Mouse (Mus musculus) limb, embryonic 12.5 days (tissue): ENCODE results near the gene Foxd1. TPM values are rescaled to one million over a fixed set of nuclear protein-coding genes. Genes with fewer than 3 reads are reported as not detected.

Experiments used
- ATAC-seq: fragments of 200-750 bp; cut with Nextera tagmentation; 2 replicates; pipeline ENCODE4 v1.8.0; 2017; ENCODE audit warnings: low read depth, moderate TSS enrichment; ENCODE audit not compliant: insufficient number of reproducible peaks, insufficient read depth, low FRiP score, low TSS enrichment
- H3K27ac ChIP-seq: fragments of 300-500 bp; sonication (generic); 2 replicates; pipeline ENCODE4 v1.5.1; 2016; ENCODE audit warnings: mild to moderate bottlenecking, moderate library complexity
- H3K27me3 ChIP-seq: fragments of 300-500 bp; sonication (generic); 2 replicates; pipeline ENCODE4 v1.6.1; 2016; ENCODE audit warnings: mild to moderate bottlenecking, moderate library complexity
- H3K36me3 ChIP-seq: fragments of 300-500 bp; sonication (generic); 2 replicates; pipeline ENCODE4 v1.6.1; 2016; ENCODE audit warnings: mild to moderate bottlenecking, moderate library complexity
- H3K4me1 ChIP-seq: fragments of 300-500 bp; sonication (generic); replicated peaks from 2 replicates; pipeline ENCODE4 v1.6.1; 2016
- H3K4me2 ChIP-seq: fragments of 300-500 bp; sonication (generic); 2 replicates; pipeline ENCODE4 v1.6.1; 2016; ENCODE audit warnings: mild to moderate bottlenecking, moderate library complexity
- H3K4me3 ChIP-seq: fragments of 300-500 bp; sonication (generic); replicated peaks from 2 replicates; pipeline ENCODE4 v1.5.1; 2016; ENCODE audit warnings: mild to moderate bottlenecking
- H3K9ac ChIP-seq: fragments of 300-500 bp; sonication (generic); replicated peaks from 2 replicates; pipeline ENCODE4 v1.6.1; 2016; ENCODE audit warnings: mild to moderate bottlenecking, moderate library complexity
- H3K9me3 ChIP-seq: fragments of 300-500 bp; sonication (generic); 2 replicates; pipeline ENCODE4 v1.6.1; 2016; ENCODE audit warnings: mild to moderate bottlenecking, moderate library complexity
- WGBS: fragments of 180-500 bp; shearing (Covaris S2); methylation state at CpG from one replicate; pipeline ENCODE4 v1.1.7; 2016; 5-methylcytosine and 5-hydroxymethylcytosine counted together
- polyA plus RNA-seq: library from polyadenylated mRNA; unstranded; fragments of >200 nt; fragmentation: Nextera tagmentation; extraction: Ambion mirVana; gene quantifications from 2 replicates; pipeline ENCODE4 v1.2.1, GENCODE M21; 2016

Foxd1 gene
- polyA plus RNA-seq, 1 experiment from 2014 or later, result 0.25 TPM

GRCm38 (mm10) chr13:98317246-98317677, 36.8 kb upstream of the Foxd1 start:
- WGBS, result 2% methylated on average over 16 of the region's 16 CpGs
- Histone ChIP-seq H3K4me3 (peak overlapping the region; percentile 100), H3K27ac (peak overlapping the region; percentile 96), H3K36me3 (peaks cover 25% of the 10 kb centered on the region), H3K4me2 (peak overlapping the region; percentile 76), H3K9ac (peak overlapping the region; percentile 99), H3K9me3 (no peaks in the 10 kb centered on the region), H3K27me3 (no peaks in the 10 kb centered on the region), H3K4me1 (peaks cover 14% of the 10 kb centered on the region)
- ATAC-seq, result no peak

- H3K4me3 ChIP-seq, result no peak overlapping the region
- peaks cover 14% of the 10 kb centered on the region for H3K4me1 ChIP-seq
- no peaks in the 10 kb centered on the region for H3K9me3 ChIP-seq
- H3K36me3 ChIP-seq, result peaks cover 18% of the 10 kb centered on the region
- H3K9ac ChIP-seq, result no peak overlapping the region
- peak overlapping the region; percentile 76; the same call in 1 of the 2 replicates for H3K4me2 ChIP-seq
- no peak for ATAC-seq
- H3K27ac ChIP-seq, result no peak overlapping the region
- 92% methylated on average over 6 of the region's 6 CpGs for WGBS
- no peaks in the 10 kb centered on the region for H3K27me3 ChIP-seq
Measured at GRCm38 (mm10) chr13:98317911-98318310, 36.1 kb upstream of the Foxd1 start.

GRCm38 (mm10) chr13:98325034-98325433, 29.0 kb upstream of the Foxd1 start:
- Histone ChIP-seq H3K9ac (no peak overlapping the region), H3K27me3 (no peaks in the 10 kb centered on the region), H3K27ac (no peak overlapping the region), H3K4me1 (peaks cover 5% of the 10 kb centered on the region; the same call in 1 of the 2 replicates), H3K4me2 (no peak overlapping the region), H3K36me3 (no peaks in the 10 kb centered on the region), H3K9me3 (no peaks in the 10 kb centered on the region), H3K4me3 (no peak overlapping the region)
- ATAC-seq, result 0 out of 2 replicates have a peak, but pooled peaks have one; percentile 42
- whole genome bisulfite sequencing, result 33% methylated on average over 11 of the region's 11 CpGs

GRCm38 (mm10) chr13:98332106-98332505, 21.9 kb upstream of the Foxd1 start:
- no peak overlapping the region for H3K9ac ChIP-seq
- ATAC-seq, result no peak
- H3K36me3 ChIP-seq, result no peaks in the 10 kb centered on the region
- 50% methylated on average over 2 of the region's 2 CpGs for WGBS
- no peak overlapping the region for H3K27ac ChIP-seq
- H3K9me3 ChIP-seq, result no peaks in the 10 kb centered on the region
- 0 out of 2 replicates have a peak, but pooled peaks cover 4% of the 10 kb centered on the region for H3K27me3 ChIP-seq
- H3K4me2 ChIP-seq, result no peak overlapping the region
- peaks cover 8% of the 10 kb centered on the region; the same call in 1 of the 2 replicates for H3K4me1 ChIP-seq
- H3K4me3 ChIP-seq, result no peak overlapping the region

GRCm38 (mm10) chr13:98336205-98336604, 17.8 kb upstream of the Foxd1 start:
- WGBS, result 32% methylated on average over 1 of the region's 1 CpGs
- Histone ChIP-seq H3K4me2 (no peak overlapping the region), H3K9ac (no peak overlapping the region)

GRCm38 (mm10) chr13:98340506-98340905, 13.5 kb upstream of the Foxd1 start:
- Histone ChIP-seq H3K27ac (no peak overlapping the region), H3K9me3 (no peaks in the 10 kb centered on the region), H3K4me1 (peaks cover 8% of the 10 kb centered on the region; the same call in 1 of the 2 replicates), H3K27me3 (peaks cover 25% of the 10 kb centered on the region), H3K4me2 (no peak overlapping the region), H3K9ac (no peak overlapping the region), H3K36me3 (no peaks in the 10 kb centered on the region), H3K4me3 (no peak overlapping the region)
- ATAC-seq, result no peak
- WGBS, result 78% methylated on average over 5 of the region's 5 CpGs

More at GRCm38 (mm10) chr13:98336205-98336604, 17.8 kb upstream of the Foxd1 start:
- Histone ChIP-seq H3K9me3 (no peaks in the 10 kb centered on the region), H3K27ac (peak overlapping the region; percentile 59; the same call in 1 of the 2 replicates), H3K4me1 (peaks cover 8% of the 10 kb centered on the region; the same call in 1 of the 2 replicates), H3K36me3 (no peaks in the 10 kb centered on the region), H3K4me3 (no peak overlapping the region), H3K27me3 (peaks cover 20% of the 10 kb centered on the region)
- peak; percentile 90 for ATAC-seq

- Histone ChIP-seq H3K36me3 (no peaks in the 10 kb centered on the region), H3K9me3 (no peaks in the 10 kb centered on the region), H3K4me2 (no peak overlapping the region), H3K27ac (no peak overlapping the region), H3K4me1 (peaks cover 9% of the 10 kb centered on the region), H3K27me3 (peaks cover 72% of the 10 kb centered on the region), H3K9ac (no peak overlapping the region), H3K4me3 (no peak overlapping the region)
- 73% methylated on average over 4 of the region's 4 CpGs for WGBS
- no peak for ATAC-seq
Measured at GRCm38 (mm10) chr13:98349491-98349890, 4.6 kb upstream of the Foxd1 start.

- Histone ChIP-seq H3K4me3 (no peak overlapping the region), H3K36me3 (no peaks in the 10 kb centered on the region), H3K4me1 (peaks cover 24% of the 10 kb centered on the region), H3K9me3 (no peaks in the 10 kb centered on the region), H3K27me3 (peaks cover 79% of the 10 kb centered on the region), H3K4me2 (no peak overlapping the region), H3K27ac (no peak overlapping the region), H3K9ac (no peak overlapping the region)
- no peak for ATAC-seq
- WGBS, result 5% methylated on average over 8 of the region's 8 CpGs
Measured at GRCm38 (mm10) chr13:98351527-98351926, 2.5 kb upstream of the Foxd1 start.

- H3K27ac ChIP-seq, result no peak overlapping the region
- ATAC-seq, result no peak
- H3K9ac ChIP-seq, result no peak overlapping the region
- no peaks in the 10 kb centered on the region for H3K9me3 ChIP-seq
- no peaks in the 10 kb centered on the region for H3K36me3 ChIP-seq
- no peak overlapping the region for H3K4me3 ChIP-seq
- H3K4me1 ChIP-seq, result peaks cover 24% of the 10 kb centered on the region
- H3K4me2 ChIP-seq, result no peak overlapping the region
- H3K27me3 ChIP-seq, result peaks cover 77% of the 10 kb centered on the region
- WGBS, result 8% methylated on average over 14 of the region's 14 CpGs
Measured at GRCm38 (mm10) chr13:98352381-98352975, 1.6 kb upstream of the Foxd1 start.

GRCm38 (mm10) chr13:98353709-98354089, 343 bp upstream of the Foxd1 start:
- no peak for ATAC-seq
- under 1% methylated on average over 13 of the region's 13 CpGs for WGBS
- Histone ChIP-seq H3K4me3 (peak overlapping the region; percentile 50), H3K4me2 (peak overlapping the region; percentile 80), H3K4me1 (peaks cover 24% of the 10 kb centered on the region), H3K9me3 (no peaks in the 10 kb centered on the region), H3K9ac (no peak overlapping the region), H3K27ac (no peak overlapping the region), H3K36me3 (no peaks in the 10 kb centered on the region), H3K27me3 (peaks cover 87% of the 10 kb centered on the region)

GRCm38 (mm10) chr13:98354871-98355558, 973 bp downstream of the Foxd1 start:
- H3K27me3 ChIP-seq, result peaks cover 87% of the 10 kb centered on the region
- H3K36me3 ChIP-seq, result no peaks in the 10 kb centered on the region
- H3K4me2 ChIP-seq, result peak overlapping the region; percentile 80
- H3K9ac ChIP-seq, result peak overlapping the region; percentile 53
- H3K4me3 ChIP-seq, result peak overlapping the region; percentile 50
- peaks cover 24% of the 10 kb centered on the region for H3K4me1 ChIP-seq
- no peaks in the 10 kb centered on the region for H3K9me3 ChIP-seq
- H3K27ac ChIP-seq, result no peak overlapping the region
- WGBS, result under 1% methylated on average over 91 of the region's 102 CpGs
- ATAC-seq, result no peak
